Mouse (Mus musculus) heart, postnatal 10 days (tissue): ENCODE data around the gene Gm42688. TPM values are rescaled to one million over a fixed set of nuclear protein-coding genes. Genes with fewer than 3 reads are reported as not detected.

Experiments
- DNase-seq, 2 experiments: peaks; one replicate each; pipeline ENCODE4 v3.0.0; 2021
- intact Hi-C: fragments of 180-260 bp; cut with DNase I; formaldehyde crosslinking; loops from one replicate; pipeline ENCODE4 v1.15.1; 2025
- total RNA-seq, 2 experiments: library from RNA; stranded (reverse); gene quantifications; 2 replicates each; pipeline ENCODE4 v1.2.3; 2021

Gene Gm42688
- total RNA-seq, 2 experiments from 2014 or later: 1.9 to 2.1 TPM

DNA sequence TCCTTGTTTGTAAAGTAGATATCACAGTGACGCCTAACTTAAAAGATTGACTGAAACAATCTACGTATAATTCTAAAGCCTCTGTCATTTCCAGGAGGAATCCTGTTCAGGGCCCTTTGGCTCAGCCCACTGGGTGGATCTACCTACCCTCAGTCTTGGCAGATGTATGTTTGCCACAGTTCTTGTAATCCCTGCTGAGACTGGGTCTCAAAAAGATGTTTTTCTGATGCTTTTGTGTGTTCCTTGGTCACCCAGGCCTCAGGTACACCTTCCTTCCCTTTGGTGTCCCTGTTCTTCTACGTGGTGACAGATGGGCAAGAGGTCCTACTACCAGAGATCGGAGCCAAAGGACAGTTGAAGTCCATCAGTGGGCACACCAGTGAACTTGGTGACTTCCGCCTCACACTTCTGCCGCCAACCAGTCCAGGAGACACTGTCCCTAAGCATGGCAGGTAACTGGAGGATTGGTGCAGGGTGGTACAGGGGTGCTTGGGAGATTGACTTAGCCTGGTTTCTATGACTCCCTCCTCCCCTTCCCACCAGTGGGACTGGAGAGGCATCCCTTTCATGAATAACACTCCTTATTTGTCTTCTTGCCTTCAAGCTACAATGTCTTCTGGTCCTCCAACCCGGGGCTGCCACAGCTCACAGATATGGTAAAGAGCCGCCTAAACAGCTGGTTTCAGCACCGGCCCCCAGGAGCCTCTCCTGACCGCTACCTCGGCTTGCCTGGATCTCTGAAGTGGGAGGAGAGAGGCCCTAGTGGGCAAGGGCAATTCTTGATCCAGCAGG lies 15.2 kb downstream of the Gm42688 start:
- intact Hi-C loops: loop anchor here (2.0 kb wide), 1 partner anchor 42 kb away; no protein-coding TSS in a partner anchor
- no peak for DNase-seq

DNA sequence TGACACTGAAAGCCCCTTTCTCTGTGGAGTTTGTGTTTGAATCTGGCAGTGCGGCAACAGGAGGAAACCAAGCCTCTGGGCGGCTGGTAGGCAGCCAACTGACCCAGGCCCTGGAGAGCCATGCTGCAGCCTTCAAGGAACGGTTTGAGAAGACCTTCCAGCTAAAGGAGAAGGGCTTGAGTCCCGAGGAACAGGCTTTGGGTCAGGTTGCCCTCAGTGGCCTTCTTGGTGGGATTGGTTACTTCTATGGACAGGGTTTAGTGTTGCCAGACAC lies 15.7 kb downstream of the Gm42688 start:
- intact Hi-C loops: loop anchor here (2.0 kb wide), 1 partner anchor 42 kb away; no protein-coding TSS in a partner anchor
- no peak for DNase-seq

DNA sequence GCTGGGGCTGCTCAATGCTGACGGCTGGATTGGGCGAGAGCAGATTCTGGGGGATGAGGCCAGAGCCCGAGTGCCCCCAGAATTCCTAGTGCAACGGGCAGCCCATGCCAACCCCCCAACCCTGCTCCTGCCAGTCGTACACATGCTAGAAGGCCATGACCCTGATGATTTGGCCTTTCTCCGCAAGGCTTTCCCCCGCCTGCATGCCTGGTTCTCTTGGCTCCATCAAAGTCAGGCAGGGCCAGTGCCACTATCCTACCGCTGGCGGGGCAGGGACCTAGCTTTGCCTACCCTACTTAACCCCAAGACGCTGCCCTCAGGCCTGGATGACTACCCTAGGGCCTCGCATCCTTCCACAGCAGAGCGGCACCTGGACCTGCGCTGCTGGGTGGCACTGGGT lies 16.2 kb downstream of the Gm42688 start:
- DNase-seq: no peak
- intact Hi-C loops: loop anchor here (2.0 kb wide), 1 partner anchor 41 kb away; no protein-coding TSS in a partner anchor

DNA sequence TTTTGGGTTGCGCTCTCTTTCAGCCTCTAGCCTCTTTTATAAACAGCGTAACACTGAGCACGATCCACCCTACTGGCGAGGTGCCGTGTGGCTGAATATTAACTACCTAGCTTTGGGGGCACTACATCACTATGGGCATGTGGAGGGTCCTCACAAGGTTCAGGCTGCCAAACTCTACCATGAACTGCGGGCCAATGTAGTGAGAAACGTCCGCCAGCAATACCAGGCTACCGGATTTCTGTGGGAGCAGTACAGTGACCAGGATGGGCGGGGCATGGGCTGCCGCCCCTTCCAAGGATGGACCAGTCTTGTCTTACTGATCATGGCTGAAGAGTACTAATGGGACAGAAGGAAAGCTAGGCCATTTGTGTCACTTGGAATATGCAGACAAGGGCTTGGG lies 17.0 kb downstream of the Gm42688 start:
- DNase-seq: no peak
- intact Hi-C loops: no loop called here

DNA sequence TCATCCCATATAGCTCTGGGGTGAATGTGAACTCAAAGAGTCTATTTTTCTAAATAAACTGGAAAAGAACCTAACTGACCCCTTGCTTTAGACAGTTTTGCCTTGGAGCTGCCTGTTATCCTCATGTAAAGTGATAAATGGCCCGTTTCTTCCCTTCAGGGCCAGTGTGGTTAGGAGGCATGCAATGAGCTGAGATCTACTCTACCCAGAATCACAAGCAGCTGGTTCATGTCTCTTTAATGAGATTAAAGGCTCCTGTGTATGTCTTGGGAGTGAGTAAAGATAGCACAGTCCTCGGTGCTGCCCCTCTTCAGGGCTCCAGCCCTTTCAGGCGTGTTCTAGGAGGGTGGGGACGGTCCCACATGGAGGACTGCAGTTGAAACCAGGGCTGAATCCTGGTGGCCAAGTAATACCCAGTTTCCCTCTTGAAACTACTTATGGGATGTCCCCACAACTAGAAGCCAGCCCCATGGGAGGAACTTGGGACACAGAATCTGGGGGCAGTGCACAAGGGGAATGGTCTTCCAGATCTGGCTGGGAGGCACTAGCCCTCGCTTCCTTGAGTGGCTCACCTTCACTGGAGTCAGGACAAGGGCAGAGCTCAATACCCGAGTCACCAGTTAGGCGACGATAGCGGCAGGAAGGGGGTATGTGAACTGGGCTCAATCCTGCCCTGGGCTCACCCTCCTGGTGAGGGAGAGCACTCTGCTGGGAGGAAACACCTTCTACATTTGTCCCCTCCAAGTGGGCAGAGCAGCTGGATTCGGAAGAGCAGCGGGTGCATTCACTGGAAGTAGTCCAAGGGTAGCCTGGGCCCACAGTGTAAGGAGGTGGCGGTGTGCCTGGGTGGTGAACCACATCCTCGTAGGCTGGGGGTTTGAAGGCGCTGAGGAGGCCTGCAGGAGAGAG lies 17.7 kb downstream of the Gm42688 start:
- DNase-seq: no peak
- intact Hi-C loops: no loop called here

DNA sequence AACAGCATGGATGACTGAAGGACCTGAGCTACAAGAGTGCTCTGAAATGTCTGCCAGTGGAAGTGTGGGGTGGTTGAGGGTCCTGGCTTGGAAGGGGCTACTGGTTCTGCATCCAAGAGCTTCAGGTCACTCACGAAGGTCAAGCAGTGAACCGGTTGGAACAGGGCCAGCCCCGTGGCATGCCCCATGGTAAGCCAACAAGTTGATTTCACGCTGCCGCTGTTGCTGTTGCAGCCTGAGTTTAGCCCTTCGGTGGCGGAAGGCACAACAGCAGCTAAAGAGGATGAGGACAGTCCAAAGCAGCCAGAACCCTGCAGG lies 18.3 kb downstream of the Gm42688 start:
- no peak for DNase-seq
- intact Hi-C loops: loop anchor here (5.0 kb wide), 1 partner anchor 148 kb away; no protein-coding TSS in a partner anchor

DNA sequence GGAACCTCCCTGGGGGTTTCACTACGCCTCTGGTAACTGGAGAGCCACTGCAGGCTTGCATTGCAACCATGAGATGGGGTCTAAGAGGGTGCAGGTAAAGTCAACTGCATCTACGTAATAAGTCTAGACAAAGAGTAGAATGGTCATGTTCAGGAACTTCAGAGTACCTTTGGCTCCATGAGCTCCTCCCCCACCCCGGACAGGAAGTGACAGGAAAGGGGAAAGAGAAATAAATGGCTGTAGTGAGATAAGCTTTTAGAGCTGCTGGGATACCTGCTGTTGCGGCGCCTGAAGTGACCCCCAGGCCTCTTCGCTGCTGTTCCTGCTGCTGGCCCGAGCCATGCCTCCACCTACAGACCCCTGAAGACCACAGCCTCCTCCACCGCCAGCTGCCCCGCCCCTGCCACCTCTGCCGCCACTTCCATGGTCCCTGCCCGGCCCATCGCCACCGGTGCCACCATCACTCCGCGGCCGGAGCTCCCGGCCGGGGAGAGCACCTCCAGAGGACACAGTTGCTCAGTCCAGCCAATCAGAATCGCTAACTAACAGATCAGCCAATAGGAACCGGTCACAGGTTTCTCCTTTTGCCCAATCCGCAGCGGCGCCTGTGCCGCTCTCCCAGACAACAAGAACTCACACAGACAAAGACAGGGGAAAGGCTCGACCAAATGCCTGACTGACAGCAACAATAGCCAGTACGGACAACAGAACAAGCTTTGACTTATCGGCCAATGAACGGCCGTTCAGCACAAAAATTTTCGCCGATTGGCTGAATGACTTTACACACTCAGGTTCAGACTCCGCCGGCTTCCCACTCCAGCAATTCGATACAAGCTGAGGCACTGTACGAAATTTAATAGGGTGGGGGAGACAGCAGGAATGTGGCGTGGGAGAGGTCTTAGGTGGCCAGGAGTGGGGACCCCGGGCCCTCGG lies 19.8 kb downstream of the Gm42688 start, which contains the start of gene Wbp1:
Wbp1 (minus strand) TSS at position 630 of the 933 bp plus-strand sequence.
- intact Hi-C loops: loop anchor here (5.0 kb wide), 1 partner anchor 146 kb away; no protein-coding TSS in a partner anchor
- DNase-seq: peak; percentile 98

DNA sequence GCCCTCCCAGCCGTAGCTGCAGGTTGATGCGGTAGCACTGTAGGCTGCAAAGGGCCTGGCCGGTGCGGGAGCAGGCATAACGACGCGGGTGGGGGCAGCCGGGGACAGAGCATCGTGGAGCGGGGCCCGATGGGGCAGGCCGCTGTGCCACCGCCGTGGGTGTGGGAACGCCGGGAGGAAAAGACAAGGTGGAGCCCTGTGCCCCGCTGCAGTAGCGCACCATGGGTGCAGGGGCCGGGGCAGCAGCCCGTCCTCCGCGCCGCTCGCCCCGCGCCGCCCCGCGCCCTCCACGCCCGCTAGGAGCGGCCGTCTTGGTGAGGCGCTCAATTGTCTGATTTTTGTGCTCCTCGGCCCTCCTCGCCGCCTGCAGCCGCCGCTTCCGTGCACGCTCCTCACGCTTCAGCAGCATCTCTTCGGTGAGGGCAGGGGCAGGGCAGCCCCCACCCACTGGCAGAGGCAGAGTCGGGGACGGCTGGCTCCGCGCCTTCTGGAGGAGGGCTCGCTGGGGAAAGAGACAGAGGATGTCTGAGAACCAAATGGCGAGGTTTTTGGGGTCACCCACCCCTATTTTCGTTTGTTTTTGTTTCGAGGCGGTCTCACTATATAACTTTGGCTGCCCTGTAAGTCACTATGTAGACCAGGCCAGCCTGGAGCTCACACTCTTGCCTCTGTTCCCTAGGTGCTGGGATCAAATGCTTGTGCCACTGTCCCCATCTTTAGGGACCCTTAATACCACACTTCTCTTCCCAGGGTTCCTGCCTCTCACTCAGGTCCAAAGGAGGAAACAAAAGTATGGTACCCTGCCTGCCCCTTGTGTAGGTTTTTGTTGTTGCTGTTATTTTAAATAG lies 20.7 kb downstream of the Gm42688 start:
- no peak for DNase-seq
- intact Hi-C loops: loop anchor here (5.0 kb wide), 1 partner anchor 145 kb away; no protein-coding TSS in a partner anchor

DNA sequence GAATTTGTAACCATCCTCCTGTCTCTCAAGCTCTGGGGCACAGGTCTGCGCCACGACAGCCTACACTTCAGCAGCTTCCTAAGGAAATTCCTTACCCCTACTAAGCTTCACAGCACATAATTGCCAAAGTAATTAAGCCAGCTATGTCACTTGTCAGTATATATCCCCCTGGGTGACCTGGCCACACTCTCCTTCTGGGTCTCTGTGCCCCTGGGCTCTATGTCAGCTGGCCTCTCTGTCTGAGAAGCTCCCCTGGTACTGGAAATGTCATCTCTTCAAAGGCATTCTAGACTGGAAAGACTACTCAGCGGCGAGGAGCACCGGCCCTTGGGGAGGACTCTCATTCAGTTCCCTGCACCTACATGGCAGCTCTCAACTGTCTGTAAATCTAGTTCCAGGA lies 21.5 kb downstream of the Gm42688 start:
- intact Hi-C loops: loop anchor here (5.0 kb wide), 1 partner anchor 144 kb away; no protein-coding TSS in a partner anchor

DNA sequence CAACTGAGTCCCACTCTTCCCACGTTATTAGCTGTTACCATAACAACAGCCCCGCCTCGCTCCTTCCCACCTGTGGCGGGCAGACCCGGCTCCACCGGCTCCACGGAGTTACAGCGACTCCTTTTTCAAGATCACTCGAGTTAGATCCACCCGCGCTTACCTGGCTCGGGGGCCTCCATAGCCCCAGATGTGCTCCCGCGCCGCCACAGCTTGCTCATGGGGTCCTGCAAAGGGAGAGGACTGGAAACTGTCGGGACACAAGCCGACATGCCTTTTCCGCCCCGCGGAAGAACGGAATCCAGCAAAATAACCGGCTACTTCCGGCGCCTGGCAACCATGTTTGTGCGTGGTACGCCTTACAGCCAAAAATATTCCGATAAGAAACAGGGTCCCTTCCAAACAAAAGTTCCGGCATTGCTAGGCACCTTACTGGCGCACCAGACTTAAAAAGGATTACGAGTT lies 23.5 kb downstream of the Gm42688 start:
- peak; percentile 94 to 97 for DNase-seq
- intact Hi-C loops: loop anchor here (5.0 kb wide), 1 partner anchor 142 kb away; no protein-coding TSS in a partner anchor

More for the DNA sequence above, 21.5 kb downstream of the Gm42688 start:
- no peak for DNase-seq

DNA sequence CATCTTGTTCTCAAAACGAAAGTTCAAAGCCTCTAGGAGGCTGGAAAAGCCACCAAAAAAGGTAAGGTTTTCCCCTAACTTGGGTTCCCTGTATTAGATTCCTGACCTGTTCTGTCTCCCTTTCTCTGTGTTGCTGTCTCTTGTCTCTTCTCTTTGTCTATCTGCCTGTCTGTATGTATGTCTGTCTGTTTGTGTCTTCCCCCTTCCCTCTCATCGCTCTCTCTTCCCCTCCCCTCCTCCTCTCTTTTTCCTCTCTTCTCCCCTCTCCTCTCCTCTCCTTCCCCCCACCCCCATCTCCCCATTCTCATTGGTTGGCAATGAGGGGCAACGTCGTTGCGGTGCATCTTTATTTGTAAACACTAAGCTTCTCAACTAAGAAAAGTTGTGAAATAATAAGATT lies 23.9 kb downstream of the Gm42688 start, which contains the start of gene Ino80b:
Ino80b (minus strand) TSS at position 101 of the 400 bp plus-strand sequence.
- intact Hi-C loops: no loop called here

DNA sequence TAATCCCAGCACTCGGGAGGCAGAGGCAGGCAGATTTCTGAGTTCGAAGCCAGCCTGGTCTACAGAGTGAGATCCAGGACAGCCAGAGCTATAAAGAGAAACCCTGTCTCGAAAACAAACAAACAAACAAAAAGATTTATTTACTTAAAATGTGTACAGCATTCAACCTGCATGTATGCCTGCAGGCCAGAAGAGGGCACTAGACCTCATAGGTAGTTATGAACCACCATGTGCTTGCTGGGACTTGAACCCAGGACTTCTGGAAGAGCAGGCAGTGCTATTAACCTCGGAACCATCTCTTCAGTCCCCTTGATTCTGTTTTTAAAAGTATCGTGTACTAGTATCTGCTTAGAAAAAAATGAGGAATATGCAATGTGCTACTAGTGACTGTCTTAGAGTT lies 26.0 kb downstream of the Gm42688 start:
- no peak for DNase-seq
- intact Hi-C loops: no loop called here

More for the DNA sequence above, 23.9 kb downstream of the Gm42688 start, which contains the start of gene Ino80b:
- DNase-seq: no peak

DNA sequence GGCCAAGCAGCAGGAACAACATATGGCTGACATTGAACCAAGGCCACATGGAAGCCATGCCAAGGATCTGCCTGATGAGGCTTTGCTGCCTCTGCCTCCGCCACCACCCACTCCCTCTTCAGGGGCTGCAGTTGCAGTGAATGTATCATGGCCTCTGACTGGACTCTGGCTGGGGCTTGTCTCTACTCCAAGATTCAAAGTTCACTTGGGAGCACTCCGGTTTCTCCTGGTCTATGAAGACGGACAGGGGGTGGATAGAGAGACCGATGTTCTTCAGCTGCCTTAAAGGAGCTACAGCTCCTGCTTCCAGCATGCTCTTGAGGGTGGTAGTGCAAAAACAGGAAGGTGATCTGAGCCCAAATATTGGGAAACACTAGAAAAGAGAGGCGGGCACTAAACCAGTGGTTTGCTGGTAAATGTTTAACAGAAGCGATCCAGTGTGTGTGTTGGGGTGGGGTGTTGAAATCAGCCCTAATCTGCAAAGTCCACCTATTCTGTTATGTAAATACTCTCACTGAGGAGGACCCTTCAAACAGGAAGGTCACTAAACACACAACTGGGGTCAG lies 30.1 kb downstream of the Gm42688 start:
- intact Hi-C loops: no loop called here
- peak in 1 of 2 experiments; percentile 30 for DNase-seq

DNA sequence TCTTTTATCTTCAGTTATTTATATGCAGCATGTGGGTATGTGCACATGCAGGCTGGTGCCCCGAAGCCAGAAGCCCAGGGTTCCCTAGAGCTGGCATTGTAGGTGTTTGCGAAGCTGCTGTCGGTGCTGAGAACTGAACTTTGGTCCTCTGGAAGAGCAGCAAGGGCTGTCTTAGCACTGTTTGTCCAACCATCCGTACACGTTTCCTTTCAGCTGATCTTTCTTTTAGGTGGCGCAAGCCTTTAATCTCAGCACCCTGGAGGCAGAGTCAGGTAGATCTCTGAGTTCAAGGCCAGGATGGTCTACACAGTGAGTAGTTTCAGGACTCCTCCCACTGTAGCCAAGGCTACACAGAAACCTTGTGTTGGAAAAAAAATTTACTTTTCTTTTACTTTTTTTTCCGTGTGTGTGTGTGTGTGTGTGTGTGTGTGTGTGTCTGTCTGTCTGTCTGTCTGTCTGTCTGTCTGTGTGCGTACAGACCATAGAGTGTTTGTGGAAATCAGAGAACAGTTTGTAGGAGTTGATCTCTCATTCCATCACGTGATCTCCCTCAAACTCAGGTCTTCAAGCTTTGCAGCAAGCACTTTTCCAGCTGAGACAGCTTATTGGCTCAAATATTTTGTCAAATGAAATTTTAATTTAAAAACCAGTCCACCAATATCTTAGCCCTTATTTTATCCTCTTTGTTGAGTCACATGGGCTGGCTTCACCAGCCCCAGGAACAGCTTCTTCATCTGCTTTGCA lies 30.9 kb downstream of the Gm42688 start:
- no peak for DNase-seq
- intact Hi-C loops: no loop called here

DNA sequence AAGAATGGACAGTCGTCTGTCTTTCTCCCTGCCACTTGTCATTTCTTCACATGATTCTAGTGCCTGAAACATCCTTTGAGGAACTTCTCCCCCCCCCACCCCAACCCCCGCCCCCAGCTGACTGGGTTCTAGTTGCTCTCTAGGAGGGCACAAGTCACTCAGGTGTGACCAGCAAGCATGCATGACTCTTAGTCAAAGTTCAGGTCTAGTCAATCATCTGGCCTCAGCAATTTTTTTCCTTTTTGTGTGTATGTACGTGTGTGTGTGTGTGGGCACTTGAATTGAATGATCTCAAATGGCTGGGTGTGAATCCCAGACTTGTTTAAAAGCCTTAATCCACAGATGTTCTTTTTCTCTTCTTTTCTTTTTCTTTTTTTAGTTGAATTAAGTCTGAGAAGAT lies 32.8 kb downstream of the Gm42688 start:
- intact Hi-C loops: no loop called here
- no peak for DNase-seq

DNA sequence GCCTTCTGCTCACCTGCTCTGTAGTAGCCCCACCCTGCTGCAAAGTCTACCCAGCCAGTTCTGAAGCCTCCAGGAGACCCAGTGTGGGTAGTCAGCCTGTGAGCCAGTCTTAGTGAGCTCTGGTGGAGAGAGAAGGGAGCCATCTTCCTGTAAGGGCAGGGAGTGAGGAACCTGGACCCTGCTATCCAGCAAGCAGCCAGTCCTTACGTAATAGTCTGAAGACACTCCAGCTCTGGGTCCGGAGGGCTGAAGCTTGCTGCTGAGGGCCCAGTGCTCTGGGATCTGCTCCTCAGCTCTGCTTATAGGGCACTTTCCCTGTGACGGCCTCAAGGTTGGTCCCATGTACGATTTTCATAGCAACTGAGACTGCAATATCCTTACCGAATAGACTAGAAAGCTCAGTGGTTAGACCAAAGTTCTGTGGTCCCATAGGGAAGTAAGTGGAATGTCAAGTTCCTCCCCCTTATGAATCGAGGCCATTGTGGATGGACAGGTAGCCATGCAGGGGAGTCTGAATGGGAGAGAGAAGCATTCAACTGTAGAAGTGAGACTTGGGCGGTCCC lies 33.6 kb downstream of the Gm42688 start, which contains the start of gene Rtkn:
Rtkn (plus strand) TSS at position 513 of the 563 bp plus-strand sequence.
- intact Hi-C loops: no loop called here
- no peak for DNase-seq

DNA sequence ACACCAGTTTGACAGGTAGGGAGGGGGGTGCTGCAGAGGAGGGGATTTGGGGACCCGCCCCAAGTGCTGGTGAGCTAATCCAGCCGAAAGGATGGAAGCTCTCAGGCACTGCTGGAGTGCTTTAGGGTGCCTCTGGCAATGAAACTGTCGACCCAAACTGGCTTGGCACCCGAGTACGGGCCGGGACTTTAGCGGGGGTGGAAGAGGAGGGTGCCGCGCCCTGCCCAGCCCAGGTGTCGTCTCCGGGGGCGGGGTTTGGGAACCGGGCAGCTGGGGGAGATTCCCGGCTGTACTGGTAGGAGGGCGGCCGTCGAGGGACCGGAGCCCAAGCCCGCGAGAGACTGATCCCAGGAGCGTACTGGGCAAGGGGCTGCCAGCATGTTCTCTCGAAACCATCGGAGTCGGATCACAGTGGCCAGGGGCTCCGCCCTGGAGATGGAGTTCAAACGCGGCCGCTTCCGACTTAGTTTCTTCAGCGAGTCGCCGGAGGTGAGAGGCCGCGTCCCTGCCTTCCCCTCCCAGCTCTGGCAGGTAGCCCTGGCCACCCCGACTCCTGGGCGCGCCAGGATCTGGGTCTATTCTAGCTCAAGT lies 34.2 kb downstream of the Gm42688 start:
- peak; percentile 52 to 55 for DNase-seq
- intact Hi-C loops: no loop called here
